Mouse (Mus musculus): Measurements from ENCODE around the gene Scly.

Scly gene

GRCm38 (mm10) chr1:91297799-91298744 is at the start of gene Scly:
Scly (plus strand) TSS chr1:91298338.
- DNase-seq, result peak; percentile 96

- DNase-seq, result no peak
Measured at GRCm38 (mm10) chr1:91248970-91249369, 49.2 kb upstream of the Scly start.

- DNase-seq, result peak; percentile 98
Measured at GRCm38 (mm10) chr1:91249564-91250414, 48.3 kb upstream of the Scly start, which contains the start of gene Ube2f. Ube2f (plus strand) TSS chr1:91250304.

GRCm38 (mm10) chr1:91250415-91251147 is 47.6 kb upstream of the Scly start:
- no peak for DNase-seq

- DNase-seq, result peak; percentile 28
Measured at GRCm38 (mm10) chr1:91251148-91251650, 46.9 kb upstream of the Scly start.

- no peak for DNase-seq
Measured at GRCm38 (mm10) chr1:91251927-91252326, 46.2 kb upstream of the Scly start.

GRCm38 (mm10) chr1:91257918-91258317 is 40.2 kb upstream of the Scly start:
- no peak for DNase-seq

- DNase-seq, result no peak
Measured at GRCm38 (mm10) chr1:91259794-91260193, 38.3 kb upstream of the Scly start.

- no peak for DNase-seq
Measured at GRCm38 (mm10) chr1:91262508-91262907, 35.6 kb upstream of the Scly start.

- no peak for DNase-seq
Measured at GRCm38 (mm10) chr1:91272260-91272659, 25.9 kb upstream of the Scly start.

- no peak for DNase-seq
Measured at GRCm38 (mm10) chr1:91276581-91276980, 21.6 kb upstream of the Scly start.

GRCm38 (mm10) chr1:91277480-91277879 is 20.7 kb upstream of the Scly start:
- no peak for DNase-seq

GRCm38 (mm10) chr1:91278410-91279119 is 19.6 kb upstream of the Scly start:
- no peak for DNase-seq

- no peak for DNase-seq
Measured at GRCm38 (mm10) chr1:91279126-91279525, 19.0 kb upstream of the Scly start.

- DNase-seq, result no peak
Measured at GRCm38 (mm10) chr1:91282582-91282981, 15.6 kb upstream of the Scly start.

- DNase-seq, result no peak
Measured at GRCm38 (mm10) chr1:91289375-91289774, 8.8 kb upstream of the Scly start.

- no peak for DNase-seq
Measured at GRCm38 (mm10) chr1:91292101-91292825, 5.9 kb upstream of the Scly start.

- no peak for DNase-seq
Measured at GRCm38 (mm10) chr1:91295544-91295943, 2.6 kb upstream of the Scly start.

GRCm38 (mm10) chr1:91299026-91299706 is 1.0 kb downstream of the Scly start:
- DNase-seq, result no peak

- DNase-seq, result no peak
Measured at GRCm38 (mm10) chr1:91299707-91300426, 1.7 kb downstream of the Scly start.
